Mouse (Mus musculus) liver, embryonic 14 days (tissue): ENCODE results near the gene Krt32. TPM values are rescaled to one million over a fixed set of nuclear protein-coding genes. Genes with fewer than 3 reads are reported as not detected.

Experiments used
- polyA plus RNA-seq: library from polyadenylated mRNA; depleted of rRNA; stranded (reverse); fragments of >200 nt; gene quantifications from 2 replicates; pipeline ENCODE4 v1.2.3, GENCODE M21; 2012; rRNA removed

Krt32 gene
- polyA plus RNA-seq: not detected in 2 replicates

DNA sequence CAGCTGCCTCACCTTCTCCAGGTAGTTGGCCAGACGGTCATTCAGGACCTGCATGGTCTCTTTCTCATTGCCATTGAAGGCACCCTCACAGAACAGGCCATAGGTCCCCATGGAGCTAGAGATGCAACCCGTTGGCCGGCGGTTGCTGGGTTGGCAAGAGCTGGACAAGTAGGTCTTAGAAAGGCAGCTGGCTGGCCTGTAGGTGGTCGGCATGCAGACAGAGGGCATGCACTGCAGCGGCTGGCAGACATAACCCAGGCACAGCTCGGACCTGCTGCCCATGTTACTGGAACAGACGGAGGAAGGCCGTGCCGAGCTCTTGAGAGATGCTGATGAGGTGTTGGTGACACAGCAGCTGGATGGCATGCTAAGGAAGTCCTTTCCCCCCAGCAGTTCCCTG, at the start of gene Krt32:
TSS of gene Krt32 (minus strand) at position 366 of the 400 bp plus-strand sequence.

DNA sequence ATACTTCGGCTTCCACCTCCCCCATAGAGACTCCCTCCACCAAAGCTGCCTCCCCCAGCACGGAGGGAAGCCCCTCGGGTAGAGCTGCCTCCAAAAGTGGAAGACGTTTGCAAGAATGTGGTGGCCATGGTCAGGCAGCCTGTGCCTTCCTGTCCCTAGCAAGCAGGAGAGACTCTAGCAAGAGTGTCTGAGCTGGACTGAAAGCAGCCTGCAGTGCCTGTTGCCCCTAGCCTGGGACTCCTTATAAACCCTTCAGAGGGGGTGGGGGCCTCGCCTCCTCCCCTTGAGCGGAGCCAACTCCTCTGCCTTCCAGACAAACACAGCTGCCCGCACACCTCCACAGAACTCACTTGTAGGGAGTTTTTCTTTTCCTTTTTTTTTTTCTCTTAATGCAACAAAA, 47.7 kb upstream of the Krt32 start, which contains the start of gene Krt15:
TSS of gene Krt15 (minus strand) at position 198 of the 400 bp plus-strand sequence.

DNA sequence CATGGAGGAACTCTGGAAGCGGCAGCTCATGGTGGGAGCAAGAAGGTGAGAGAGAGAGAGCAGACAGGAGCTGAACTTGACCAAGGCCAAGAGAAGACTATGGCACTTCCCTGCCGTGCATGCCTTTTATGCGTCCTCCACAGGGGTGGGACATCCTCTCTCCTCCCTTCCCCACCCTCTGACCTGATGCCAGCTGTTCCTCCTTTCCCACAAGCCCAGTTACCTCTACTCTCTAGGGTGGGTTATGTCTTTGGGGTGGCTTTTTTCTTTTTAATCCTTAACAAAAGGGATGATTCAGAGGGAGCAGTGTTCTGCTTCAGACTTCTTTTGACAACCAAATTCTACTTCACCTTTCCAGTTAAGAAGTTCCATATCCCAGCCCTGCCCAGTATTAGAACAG, 33.4 kb upstream of the Krt32 start, which contains the start of gene Krt13:
TSS of gene Krt13 (minus strand) at position 101 of the 400 bp plus-strand sequence.

DNA sequence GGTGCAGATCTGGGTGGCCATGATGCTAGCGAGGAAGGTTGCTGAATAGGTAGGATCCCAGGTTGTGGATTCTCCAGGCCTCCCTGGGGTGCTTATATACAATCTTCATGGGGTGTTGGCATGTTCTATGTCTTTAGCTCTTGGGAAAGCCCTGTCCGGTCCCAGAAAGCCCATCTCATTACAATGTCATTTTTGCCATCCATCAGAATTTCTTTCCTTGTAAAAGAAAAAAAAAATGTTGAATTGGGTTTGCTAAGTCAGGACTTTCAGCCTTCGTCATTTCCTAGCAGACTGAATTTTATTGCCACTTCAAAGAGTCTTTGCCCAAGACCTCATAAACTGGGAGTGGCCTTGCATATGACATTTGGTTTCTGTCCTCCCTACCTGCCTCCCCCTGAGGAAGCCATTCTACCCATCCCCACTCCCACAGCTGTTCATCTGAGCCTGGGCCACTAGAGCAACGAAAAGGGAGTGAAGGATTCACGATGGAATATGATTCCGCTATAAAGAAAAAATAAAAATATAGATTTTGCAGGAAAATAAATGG, 17.6 kb upstream of the Krt32 start, which contains the start of gene Krt36:
TSS of gene Krt36 (minus strand) at position 51 of the 547 bp plus-strand sequence.

DNA sequence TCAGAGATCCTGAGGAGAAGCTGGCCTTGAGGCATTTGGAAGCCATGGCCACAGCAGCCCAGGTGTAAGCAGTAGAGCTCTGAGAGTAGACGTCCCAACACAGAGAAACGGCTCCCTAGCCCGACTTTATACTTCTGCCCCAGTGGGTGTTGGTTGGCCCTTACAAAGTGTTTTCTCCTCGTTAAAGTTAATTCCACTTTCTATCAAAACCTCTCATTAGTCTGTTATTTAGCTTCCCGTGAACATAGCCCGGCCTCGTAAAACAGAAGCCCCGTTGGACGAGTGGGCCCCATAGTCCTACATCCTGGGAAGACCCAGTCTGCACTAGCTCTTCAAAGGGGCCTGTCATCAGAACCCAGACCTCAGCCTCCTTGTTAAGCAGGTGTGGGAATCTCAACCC, 8.1 kb upstream of the Krt32 start, which contains the start of gene Krt35:
TSS of gene Krt35 (minus strand) at position 101 of the 400 bp plus-strand sequence.

DNA sequence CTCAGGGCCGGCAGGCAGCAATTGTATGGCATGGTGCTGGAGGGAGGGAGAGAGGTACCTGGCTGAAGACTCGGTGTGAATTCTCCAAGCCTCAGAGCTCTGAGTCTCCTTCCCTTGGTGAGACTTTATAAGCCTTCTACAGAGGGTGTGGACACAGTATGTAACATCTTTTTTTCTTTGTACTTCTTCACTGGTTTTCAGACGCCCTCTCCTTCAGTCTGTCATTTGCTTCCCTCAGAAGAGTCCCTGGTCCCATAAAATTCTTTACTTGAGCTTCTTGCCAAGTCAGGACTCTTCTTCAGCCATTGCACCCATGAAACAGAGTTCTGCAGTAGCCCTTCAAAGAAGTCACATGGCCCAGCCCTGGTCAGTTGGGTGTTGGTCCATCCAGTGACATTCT, 37.6 kb downstream of the Krt32 start, which contains the start of gene Krt31:
TSS of gene Krt31 (minus strand) at position 101 of the 400 bp plus-strand sequence.

DNA sequence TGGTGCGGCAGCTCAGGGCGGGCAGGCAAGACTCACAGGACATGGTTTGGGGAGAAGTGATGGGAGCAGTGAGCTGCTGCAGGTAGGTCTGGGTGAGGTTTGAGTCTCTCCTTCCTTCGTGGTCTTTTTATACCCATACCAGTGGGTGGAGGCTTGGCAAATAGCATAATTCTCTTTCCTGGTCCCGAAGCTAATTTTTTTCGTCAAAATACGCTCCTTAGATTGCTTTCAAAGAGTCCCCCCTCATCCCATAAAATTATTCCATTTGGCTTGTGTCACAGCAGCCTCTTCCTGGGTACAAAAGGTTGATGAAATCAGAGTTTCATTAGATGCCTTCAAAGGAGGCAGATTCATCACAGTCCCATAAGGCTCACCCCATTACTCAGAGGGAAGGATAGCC, 46.6 kb downstream of the Krt32 start, which contains the start of gene Krt34:
TSS of gene Krt34 (minus strand) at position 101 of the 400 bp plus-strand sequence.

Other genes with a start within 250 kb of the Krt32 start
- 0.09 and 0.10 TPM in 2 replicates for gene Krtap4-16, start 236.6 kb downstream of the Krt32 start, polyA plus RNA-seq
- not detected in 2 replicates for gene Gm11568, start 230.3 kb downstream of the Krt32 start, polyA plus RNA-seq
- gene Gm11559, start 223.8 kb downstream of the Krt32 start, polyA plus RNA-seq: not detected in 2 replicates
- gene Krtap9-1, start 214.8 kb downstream of the Krt32 start, polyA plus RNA-seq: not detected in 2 replicates
- not detected in 2 replicates for gene Gm11567, start 209.0 kb downstream of the Krt32 start, polyA plus RNA-seq
- not detected in 2 replicates for gene Krtap31-1, start 180.3 kb downstream of the Krt32 start, polyA plus RNA-seq
- not detected in 2 replicates for gene Gm11565, start 173.5 kb downstream of the Krt32 start, polyA plus RNA-seq
- gene Krtap31-2, start 151.9 kb downstream of the Krt32 start, polyA plus RNA-seq: not detected in 2 replicates
- gene Krtap9-5, start 139.8 kb downstream of the Krt32 start, polyA plus RNA-seq: not detected in 2 replicates
- not detected in 2 replicates for gene Krtap29-1, start 109.2 kb downstream of the Krt32 start, polyA plus RNA-seq
- gene Krtap16-1, start 101.6 kb downstream of the Krt32 start, polyA plus RNA-seq: not detected in 2 replicates
- gene Krtap17-1, start 94.2 kb downstream of the Krt32 start, polyA plus RNA-seq: not detected in 2 replicates
- not detected in 2 replicates for gene Krt33a, start 72.0 kb downstream of the Krt32 start, polyA plus RNA-seq
- gene Krt33b, start 58.4 kb downstream of the Krt32 start, polyA plus RNA-seq: not detected in 2 replicates
- not detected in 2 replicates for gene Krt34, start 46.7 kb downstream of the Krt32 start, polyA plus RNA-seq
- not detected in 2 replicates for gene Krt31, start 37.7 kb downstream of the Krt32 start, polyA plus RNA-seq
- gene Krt35, start 8.0 kb upstream of the Krt32 start, polyA plus RNA-seq: not detected in 2 replicates
- gene Krt36, start 17.4 kb upstream of the Krt32 start, polyA plus RNA-seq: not detected in 2 replicates
- gene Krt13, start 33.3 kb upstream of the Krt32 start, polyA plus RNA-seq: 0.03 TPM in 1 of 2 replicates, not detected in the other
- gene Krt15, start 47.7 kb upstream of the Krt32 start, polyA plus RNA-seq: 0.07 and 0.50 TPM in 2 replicates
- 1.4 and 4.5 TPM in 2 replicates for gene Krt19, start 60.4 kb upstream of the Krt32 start, polyA plus RNA-seq
- gene Krt9, start 105.0 kb upstream of the Krt32 start, polyA plus RNA-seq: not detected in 2 replicates
- gene Krt14, start 119.3 kb upstream of the Krt32 start, polyA plus RNA-seq: 0.17 and 0.45 TPM in 2 replicates
- gene Krt16, start 160.7 kb upstream of the Krt32 start, polyA plus RNA-seq: not detected in 2 replicates
- 0.05 and 0.21 TPM in 2 replicates for gene Krt17, start 172.8 kb upstream of the Krt32 start, polyA plus RNA-seq
- not detected in 2 replicates for gene Krt42, start 181.6 kb upstream of the Krt32 start, polyA plus RNA-seq
- gene Eif1, start 231.7 kb upstream of the Krt32 start, polyA plus RNA-seq: 227 and 233 TPM in 2 replicates
- gene Gast, start 246.2 kb upstream of the Krt32 start, polyA plus RNA-seq: not detected in 2 replicates